Mouse (Mus musculus): Measurements from ENCODE around the gene Asrgl1. TPM values are rescaled to one million over a fixed set of nuclear protein-coding genes. Genes with fewer than 3 reads are reported as not detected.

Asrgl1 gene
- polyA plus RNA-seq, 1 experiment from 2014 or later: 17.5 TPM

DNA sequence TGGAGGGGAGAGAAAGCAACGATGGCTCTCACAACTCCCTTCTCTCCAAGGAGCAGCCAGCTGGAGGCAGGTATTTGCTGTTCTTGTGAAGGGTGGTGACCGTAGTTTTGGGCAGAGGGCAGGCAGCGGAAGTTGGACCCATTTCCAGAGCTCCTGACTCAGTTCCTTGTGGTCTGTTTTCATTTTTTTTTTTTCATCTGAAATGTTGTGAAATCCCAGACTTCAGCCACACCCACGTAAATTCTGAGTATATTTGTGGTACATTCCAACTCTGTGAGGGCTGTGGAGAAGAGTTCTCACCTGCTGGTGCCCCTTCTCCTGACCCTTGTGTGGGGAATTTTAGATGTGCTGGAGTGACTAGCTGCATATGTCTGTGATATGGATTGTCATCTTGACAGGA, 75.3 kb downstream of the Asrgl1 start:
- no peak for ATAC-seq (ENCODE audit: low FRiP score, low TSS enrichment)
- DNase-seq: no peak
- Histone ChIP-seq H3K4me3 (replicated peaks; ENCODE audit: low read depth, low read length) (no peak overlapping the region), H3K9me3 (ENCODE audit: control insufficient read depth, low read length) (no peaks in the 10 kb centered on the region), H3K27me3 (ENCODE audit: control insufficient read depth, insufficient read depth, low read length) (no peaks in the 10 kb centered on the region), H3K36me3 (ENCODE audit: control insufficient read depth, insufficient read depth, low read length) (no peaks in the 10 kb centered on the region), H3K4me1 (ENCODE audit: control insufficient read depth, insufficient read depth, low read length) (no peaks in the 10 kb centered on the region), H3K4me2 (ENCODE audit: low read length) (no peak overlapping the region), H3K9ac (replicated peaks; ENCODE audit: low read length) (no peak overlapping the region), H3K27ac (replicated peaks; ENCODE audit: low read depth, low read length) (no peak overlapping the region)
- 77% methylated on average over 4 of the region's 4 CpGs for WGBS

Other genes with a start within 250 kb of the Asrgl1 start
- gene 1810009A15Rik, start 246.8 kb downstream of the Asrgl1 start, polyA plus RNA-seq (2014; fragmentation: Nextera tagmentation; extraction: Ambion mirVana): 40.4 and 43.1 TPM in 2 replicates
- 0.30 TPM in 1 of 2 replicates, not detected in the other for gene Gm49416, start 246.7 kb downstream of the Asrgl1 start, polyA plus RNA-seq (2014; fragmentation: Nextera tagmentation; extraction: Ambion mirVana)
- gene Ints5, start 242.6 kb downstream of the Asrgl1 start, polyA plus RNA-seq (2014; fragmentation: Nextera tagmentation; extraction: Ambion mirVana): 28.2 and 31.1 TPM in 2 replicates
- 59.0 and 83.3 TPM in 2 replicates for gene Ganab, start 237.6 kb downstream of the Asrgl1 start, polyA plus RNA-seq (2014; fragmentation: Nextera tagmentation; extraction: Ambion mirVana)
- gene B3gat3, start 215.3 kb downstream of the Asrgl1 start, polyA plus RNA-seq (2014; fragmentation: Nextera tagmentation; extraction: Ambion mirVana): 75.0 and 83.5 TPM in 2 replicates
- gene Rom1, start 206.3 kb downstream of the Asrgl1 start, polyA plus RNA-seq (2014; fragmentation: Nextera tagmentation; extraction: Ambion mirVana): 1.4 TPM in 2 replicates
- 4.3 and 5.5 TPM in 2 replicates for gene Eml3, start 206.1 kb downstream of the Asrgl1 start, polyA plus RNA-seq (2014; fragmentation: Nextera tagmentation; extraction: Ambion mirVana)
- 38.0 and 62.2 TPM in 2 replicates for gene Mta2, start 193.8 kb downstream of the Asrgl1 start, polyA plus RNA-seq (2014; fragmentation: Nextera tagmentation; extraction: Ambion mirVana)
- 20.0 and 25.0 TPM in 2 replicates for gene Tut1, start 181.8 kb downstream of the Asrgl1 start, polyA plus RNA-seq (2014; fragmentation: Nextera tagmentation; extraction: Ambion mirVana)
- 308 and 311 TPM in 2 replicates for gene Eef1g, start 168.6 kb downstream of the Asrgl1 start, polyA plus RNA-seq (2014; fragmentation: Nextera tagmentation; extraction: Ambion mirVana)
- gene Ahnak, start 146.4 kb downstream of the Asrgl1 start, polyA plus RNA-seq (2014; fragmentation: Nextera tagmentation; extraction: Ambion mirVana): 1.2 and 4.2 TPM in 2 replicates
- not detected in 2 replicates for gene Scgb1a1, start 47.7 kb downstream of the Asrgl1 start, polyA plus RNA-seq (2014; fragmentation: Nextera tagmentation; extraction: Ambion mirVana)

Data from midbrain, embryonic 14.5 days (tissue).